Mouse (Mus musculus) adrenal gland, postnatal 10 days (tissue): ENCODE measurements at regions not wholly inside any gene's neighbourhood (a gene's known extent, or its start where the extent isn't known, plus 50 kb on each side); places are given as distances from the start of the nearest gene placed in this dataset.
A peak's percentile ranks its signal among the peaks of the same experiment; 100 is the strongest.

Source experiments
- DNase-seq: peaks from one replicate; pipeline ENCODE4 v3.0.0; 2021; ENCODE audit warnings: mixed read lengths

DNA sequence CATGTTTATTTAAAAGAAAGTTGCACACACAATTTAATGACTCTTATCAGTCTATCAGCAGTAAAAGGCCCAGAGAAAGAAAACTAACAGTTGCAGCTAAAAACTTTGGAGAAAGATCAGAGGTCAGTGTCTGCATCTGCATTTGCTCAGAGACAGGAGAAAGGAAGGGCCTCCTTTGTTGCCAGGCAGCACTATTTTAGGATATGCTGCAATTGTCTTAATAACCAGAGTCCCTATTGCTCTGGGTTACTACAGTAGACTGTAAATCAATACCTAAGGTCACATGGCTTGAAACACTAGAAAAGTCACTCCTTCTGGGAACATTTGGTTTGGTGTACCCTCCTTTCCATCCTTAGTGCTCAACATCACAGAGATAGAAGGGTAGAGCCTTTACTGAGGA is 175.7 kb downstream of the Hdgfl1 start:
- no peak for DNase-seq

DNA sequence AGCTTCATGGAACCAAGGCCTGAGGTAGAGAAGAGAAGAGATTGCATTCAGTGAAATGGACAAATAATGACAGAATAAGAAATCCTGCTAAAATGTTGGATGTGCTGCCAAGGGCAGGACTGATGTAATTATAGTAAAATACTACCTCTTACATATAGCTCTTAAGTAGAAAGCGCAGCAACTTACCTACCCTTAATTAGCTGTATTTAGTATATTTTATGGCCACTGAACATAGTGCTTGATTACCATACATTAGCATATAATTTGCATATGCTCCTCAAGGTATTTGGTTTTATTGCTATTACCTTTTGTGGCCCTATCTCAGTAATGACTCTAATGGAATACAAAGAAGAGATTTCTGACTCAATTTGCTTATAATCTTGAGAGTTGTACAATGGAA is 176.2 kb downstream of the Hdgfl1 start:
- no peak for DNase-seq

DNA sequence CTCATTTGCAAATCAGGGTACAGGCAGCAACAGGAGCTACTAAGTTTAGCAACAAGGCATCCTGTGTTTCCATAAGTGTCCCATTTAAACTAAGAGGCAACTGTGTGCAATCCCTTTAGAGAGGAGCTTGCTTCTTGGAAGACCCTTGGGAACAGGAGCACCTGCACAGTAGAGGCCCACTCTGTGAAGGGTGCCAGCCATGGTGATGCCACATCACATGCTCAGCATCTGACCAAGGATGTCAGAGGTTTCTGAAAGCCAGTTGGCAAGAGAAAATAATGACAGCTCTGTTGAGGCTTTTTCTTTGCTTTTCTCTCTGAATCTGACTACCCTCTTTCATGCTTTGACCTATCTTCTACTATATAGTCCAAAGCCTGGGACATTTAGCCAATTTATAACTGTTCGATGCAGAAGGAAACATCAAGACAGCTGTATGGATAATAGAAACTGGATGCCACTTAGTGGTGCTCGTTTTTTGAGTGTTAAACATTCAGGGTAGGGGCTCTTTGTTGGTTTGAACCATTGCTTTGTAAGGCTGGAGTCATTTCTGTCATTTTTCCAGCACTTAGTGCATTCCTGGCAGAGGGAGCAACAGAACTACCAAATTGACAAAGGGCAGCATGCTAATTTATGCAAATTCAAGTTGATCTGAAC is 193.9 kb downstream of the Hdgfl1 start:
- no peak for DNase-seq

DNA sequence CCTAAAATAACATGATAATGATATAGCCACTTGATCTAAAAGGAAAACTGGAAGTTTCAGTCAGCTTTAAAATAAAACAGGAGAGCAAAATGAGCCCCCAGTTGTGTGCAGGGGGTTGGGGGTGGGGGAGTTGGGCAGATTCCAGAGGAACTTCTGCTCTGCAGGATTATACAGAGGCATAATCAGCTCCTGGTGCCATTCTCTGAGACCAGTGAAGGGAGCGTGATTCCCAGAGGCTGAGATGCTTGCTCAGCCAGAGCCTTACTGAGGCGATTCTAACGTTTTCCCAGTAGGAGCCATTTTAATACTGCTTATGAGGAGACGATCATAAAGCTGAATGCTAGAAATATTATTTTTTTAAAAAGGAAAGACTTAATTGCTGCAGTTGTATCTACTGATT is 200.5 kb downstream of the Hdgfl1 start:
- DNase-seq = no peak

DNA sequence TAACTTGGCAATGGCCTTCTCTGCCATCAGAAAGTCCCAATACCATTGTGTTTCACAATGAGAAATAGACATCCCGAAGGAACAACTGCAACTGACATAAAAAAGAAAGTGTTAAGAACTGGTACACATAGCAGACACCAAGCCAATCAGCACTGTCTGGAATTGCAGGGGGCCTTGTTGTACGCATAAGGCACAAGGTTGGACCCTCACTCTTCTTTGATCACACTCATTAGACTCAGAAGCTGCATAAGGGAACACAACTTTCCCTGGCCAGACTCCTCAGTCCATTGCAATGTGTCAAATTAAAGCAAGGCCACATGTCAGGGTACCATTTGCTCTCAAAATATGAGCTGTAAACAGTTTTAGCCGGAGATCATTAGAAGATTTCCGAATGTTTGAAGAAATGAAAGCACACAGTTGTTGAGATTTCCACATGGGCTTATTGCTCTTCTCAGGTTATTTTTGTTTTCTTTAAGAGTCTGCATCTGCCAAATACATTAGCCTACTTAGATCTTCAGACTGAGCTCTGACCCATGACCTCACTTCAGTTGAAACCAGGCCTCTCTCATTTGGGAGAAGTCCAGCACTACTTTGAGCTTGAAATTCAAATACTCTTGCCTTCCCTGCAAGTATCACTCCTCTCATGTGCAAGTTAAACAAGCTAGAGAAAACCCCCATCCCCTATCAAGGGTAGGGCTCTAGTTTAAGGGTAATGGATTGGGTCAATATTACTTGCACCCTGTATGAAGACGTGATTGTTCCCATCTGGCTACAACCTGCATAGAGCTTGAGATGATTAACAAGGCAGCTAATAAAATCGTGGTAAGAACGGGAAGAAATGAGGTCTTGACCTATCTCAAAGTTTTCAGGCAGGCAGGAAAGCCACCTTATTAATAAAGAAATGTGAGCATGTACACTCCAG is 204.8 kb downstream of the Hdgfl1 start:
- no peak for DNase-seq

DNA sequence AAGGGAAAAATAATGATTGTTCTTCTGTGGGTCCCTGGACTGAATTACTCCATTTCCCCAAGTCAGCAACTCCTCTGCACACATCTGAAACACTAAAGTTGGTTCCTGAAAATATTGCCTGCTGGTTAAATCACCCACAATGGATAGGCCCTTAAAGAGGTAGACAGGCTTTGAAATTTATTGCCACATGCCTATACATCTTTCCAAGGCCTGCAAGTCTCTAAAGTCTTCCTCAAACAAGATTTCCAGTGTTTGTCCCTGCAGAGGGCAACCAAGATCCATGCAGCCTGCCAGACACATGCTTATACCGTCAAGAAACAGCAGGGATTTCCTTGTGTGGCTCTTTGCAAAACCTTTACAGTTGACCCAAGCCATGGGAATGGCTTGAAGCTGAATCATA is 211.6 kb downstream of the Hdgfl1 start:
- DNase-seq = peak; percentile 3

DNA sequence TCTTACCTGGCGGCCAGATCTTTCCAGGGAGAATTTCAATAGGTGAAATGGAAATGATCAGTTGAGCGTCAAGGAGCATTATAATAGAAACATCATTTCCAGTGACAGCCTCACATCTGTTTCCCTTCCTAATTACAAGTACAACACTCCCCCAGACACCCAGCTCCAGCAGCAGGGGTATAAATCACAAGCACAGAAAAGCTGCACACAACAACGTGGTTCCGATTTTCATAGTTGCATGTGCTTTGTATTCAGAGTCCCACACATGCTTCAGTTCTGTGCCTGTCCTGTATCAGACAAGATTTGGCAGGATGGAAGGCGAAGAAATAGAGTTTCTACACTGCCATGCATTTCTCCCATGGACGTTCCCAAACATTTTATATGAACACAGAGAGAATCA is 215.7 kb downstream of the Hdgfl1 start:
- DNase-seq = no peak

DNA sequence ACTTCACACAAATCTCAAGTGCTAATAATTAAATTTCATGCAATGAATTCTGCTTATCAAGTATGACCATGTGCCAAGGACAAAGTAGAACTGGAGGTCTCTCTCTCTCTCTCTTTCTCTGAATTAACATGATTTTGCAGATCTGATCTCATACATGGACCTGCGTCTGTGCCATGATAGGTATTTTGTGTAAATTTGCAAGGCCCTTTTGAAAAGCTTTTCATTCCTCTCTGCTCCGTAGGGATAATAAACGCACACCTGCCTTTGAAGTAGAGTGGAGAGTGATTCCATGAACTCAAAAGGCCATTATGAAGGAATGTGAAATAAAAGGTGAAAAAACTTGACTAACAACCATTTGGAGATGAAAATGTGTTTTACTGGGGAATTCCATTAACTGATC is 217.8 kb downstream of the Hdgfl1 start:
- DNase-seq = no peak

DNA sequence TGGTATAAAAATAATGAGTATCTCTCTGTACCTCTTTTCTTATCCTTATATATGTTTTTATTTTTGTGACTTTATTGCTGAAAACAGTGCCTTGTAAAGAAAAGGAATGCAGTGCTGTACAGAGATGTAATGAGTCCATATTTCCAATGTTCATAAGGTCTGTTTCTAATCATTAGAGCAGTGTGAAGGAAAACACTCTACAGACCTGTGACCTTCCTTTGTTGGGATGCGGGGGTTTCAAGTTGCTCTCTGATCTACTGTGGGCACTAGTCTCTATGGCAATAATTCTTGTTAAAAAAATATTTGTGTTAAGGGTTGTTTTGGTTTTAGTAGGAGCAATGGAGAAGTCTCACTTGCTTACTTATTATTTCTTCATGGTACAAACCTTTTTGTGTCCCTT is 231.0 kb downstream of the Hdgfl1 start:
- DNase-seq = no peak

DNA sequence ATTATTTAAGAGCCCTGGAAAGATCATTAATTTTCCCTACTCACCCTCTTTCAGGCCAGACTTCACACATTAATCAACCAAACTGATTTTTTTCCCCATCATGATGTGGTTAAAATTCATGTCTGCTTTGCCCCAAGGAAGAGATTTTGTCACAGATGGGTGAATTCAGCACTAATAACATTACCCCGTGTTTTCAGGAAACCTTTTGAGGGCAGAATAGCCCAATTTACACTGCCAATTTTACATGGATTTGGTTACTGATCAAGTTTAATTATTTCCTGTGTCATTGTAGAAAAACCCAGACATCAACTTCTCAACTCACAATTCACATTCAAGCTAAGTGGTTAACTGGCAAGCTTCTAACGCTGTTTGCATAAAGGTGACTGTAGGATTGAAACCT is 233.4 kb downstream of the Hdgfl1 start:
- DNase-seq = no peak

DNA sequence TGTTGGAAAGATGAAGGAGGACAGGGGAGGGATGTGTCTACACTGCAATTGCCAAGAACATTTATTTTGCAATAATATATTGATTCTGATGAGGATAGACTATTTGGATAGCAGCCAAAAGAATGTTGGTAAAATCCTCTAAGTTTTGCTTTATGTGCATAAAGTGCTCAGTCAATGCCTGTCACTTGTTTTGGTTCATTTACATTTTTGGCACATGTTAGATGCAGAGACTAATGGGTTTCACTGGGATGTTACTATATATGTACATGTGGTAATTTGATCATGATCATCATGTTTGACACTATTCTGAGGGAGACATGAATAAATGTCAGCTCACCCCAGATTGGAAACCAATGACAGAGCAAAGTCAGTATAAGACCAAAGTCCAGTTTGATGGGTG is 237.2 kb downstream of the Hdgfl1 start:
- no peak for DNase-seq

DNA sequence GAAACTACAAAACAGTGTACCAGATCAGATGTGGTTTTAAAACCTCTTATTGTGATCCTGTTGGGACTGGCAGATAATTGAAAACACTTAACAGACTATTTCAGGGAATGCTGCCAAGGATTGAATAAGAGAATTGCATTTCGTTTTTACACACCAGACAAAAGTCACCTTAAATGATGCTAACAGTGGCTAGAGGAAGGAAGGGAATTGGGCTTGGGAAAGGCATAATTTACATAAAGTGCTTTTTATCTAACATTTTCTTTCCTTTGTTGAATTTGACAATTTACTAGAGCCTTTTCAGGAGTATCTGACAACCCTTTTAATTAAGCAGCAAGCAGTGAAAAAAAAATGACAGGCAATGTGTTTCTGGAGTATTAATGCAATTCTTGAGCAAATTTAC is 250.9 kb downstream of the Hdgfl1 start:
- no peak for DNase-seq

DNA sequence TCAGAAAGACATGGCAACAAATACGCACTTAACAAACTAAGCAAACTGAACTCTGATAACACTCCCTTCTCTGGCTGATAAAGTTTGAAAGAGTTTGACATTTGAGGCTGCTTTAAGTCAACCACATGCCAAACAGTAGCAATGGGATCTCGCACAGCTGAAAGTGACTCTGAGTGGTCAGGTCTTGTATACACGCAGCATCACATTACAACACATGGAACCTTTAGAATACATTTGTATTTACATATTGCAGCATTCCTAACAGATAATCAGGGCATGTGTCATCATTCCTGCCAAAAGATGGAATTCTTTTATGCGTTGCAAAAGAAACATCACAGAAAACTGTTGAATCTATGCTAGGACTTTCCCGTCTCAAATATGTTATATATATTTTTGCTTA is 251.5 kb downstream of the Hdgfl1 start:
- DNase-seq = no peak

DNA sequence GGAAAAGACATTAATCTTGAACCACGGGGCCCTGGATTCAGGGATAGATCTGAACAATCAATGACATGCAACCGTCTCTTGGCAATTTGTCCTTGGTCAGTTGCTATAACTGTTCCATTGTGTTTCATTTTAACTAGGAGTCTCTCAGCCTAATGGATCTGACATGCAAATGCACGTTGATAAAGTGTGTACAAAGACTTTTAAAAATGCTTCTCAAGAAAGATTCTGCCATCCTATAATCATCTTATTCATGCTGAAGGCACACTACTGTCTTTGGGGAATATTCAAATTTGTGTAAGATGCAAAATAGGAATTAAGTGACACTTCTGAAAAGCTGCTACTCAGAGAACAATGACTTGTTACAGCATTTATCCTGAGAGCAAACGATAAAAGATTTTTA is 252.3 kb downstream of the Hdgfl1 start:
- DNase-seq = no peak

DNA sequence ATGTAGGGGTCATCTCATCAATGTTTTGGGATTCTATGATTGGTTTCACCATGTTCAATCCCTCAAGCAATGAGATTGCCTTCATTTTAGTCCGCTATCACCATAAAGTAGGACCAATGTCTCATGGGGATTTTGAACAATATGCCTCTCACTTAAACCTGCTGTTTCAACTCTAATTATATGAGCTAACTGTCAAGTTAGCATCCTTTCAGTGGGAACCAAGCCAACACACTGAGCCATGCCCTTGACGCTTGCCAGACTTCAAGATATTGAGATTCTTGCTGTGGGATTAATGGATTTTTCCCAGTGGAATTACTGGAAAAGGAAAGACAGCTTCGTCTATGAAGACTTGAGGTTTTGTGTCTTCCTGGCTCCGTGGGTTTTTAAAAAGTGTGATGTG is 259.5 kb downstream of the Hdgfl1 start:
- no peak for DNase-seq

DNA sequence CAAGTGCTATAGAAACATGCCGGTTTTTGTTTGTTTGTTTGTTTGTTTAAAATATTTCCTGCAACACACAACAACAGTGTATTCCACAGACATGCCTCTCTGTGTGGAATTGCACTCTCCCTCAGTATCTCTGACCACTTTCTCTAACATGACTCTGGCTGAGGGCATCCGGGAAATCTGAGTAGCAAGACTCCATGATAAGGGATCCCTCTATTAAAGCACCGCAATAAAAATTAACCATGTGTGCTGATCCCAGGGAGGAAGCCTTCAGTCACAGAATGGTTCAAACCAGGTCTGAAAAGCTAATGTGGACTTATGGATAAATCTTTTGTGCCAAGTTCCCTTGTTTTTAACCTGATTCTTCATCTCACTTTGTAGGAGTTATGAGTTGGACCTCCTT is 260.1 kb downstream of the Hdgfl1 start:
- DNase-seq = no peak

DNA sequence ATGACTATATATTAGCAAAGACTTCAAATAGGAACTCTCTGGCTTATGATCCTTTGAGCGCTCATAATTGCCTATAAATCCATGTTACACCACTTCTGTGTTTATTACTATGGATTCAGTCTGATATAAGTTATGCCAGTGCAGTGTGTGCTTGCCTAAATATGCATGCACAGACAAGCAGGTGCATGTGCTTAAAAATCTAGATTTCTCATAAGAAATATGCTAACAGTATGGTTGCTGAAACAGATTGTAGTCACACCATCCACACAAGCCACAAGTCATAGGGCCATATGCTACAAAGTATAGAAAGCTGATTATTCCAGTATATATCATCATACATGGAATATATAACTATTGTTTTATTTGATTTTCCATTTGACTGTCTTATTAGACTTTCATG is 266.2 kb downstream of the Hdgfl1 start:
- DNase-seq = no peak

DNA sequence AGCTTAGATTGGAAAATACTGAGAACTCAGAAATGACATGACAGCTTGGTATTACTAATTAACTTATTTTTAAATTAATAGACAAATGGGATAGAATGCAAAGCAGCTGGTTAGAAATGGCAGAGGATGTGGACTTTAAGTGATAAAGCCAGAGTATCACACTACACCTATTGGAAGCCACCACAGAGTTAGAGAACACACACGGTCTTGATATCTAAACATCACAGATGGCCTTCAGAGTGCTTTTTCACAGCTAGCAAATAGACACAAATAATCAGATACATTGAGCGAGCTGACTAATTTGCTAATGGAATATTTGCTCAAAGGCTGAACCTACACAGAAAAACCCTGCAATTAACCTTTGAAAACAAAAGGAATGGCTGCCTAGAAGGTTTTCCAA is 272.9 kb downstream of the Hdgfl1 start:
- no peak for DNase-seq

DNA sequence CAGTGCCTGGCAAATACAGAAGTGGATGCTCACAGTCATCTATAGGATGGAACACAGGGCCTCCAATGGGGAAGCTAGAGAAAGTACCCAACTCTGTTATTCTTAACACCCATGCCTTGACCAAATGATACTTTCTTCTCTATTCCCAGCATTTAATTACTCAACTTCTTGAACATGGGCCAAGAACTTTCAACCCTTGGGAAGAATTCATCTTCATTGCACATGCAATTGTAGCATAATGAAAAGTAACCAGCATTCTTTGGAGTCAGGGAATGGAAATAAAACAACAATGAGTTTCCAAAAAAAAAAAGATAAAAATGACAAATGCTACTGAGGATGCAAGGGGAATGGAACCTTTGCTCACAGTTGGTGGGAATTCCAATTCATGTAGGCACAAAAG is 274.1 kb downstream of the Hdgfl1 start:
- DNase-seq = no peak

DNA sequence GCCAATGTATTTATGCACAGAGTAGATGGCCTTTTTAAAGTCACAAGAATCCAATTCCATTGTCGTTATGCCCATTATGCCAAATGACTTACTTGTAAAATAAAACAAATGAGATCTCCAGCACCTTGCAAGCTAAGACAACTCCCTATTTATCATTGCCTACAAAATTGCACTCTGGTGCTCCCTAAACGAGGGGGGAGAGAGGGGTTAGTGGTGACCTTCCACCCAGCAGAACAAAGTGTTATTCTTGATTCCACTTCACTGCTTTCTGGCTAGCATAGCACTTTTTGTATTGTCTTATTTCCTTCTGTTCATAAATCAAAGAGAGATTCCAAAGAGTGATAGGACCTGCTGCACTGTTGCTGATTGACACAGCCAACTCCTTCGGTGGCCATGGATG is 300.6 kb downstream of the Hdgfl1 start:
- no peak for DNase-seq

DNA sequence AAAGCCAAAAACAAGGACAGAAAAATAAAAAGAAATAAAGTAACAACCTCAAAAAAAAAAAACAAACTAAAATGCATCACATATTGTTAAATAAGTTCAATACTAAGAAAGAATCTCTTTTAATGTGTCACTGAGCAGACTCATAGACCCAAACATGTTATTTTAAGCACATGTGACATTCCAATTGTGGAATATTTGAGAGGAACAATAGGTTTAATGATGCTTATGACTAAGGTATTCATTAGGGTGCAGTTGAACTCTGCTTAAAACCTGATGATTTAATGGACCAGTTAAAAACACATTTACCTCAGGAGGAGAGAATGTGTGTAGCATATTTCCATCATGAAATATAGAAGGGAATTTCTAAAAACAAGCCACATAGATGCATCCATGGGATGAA is 302.4 kb downstream of the Hdgfl1 start:
- DNase-seq = no peak

DNA sequence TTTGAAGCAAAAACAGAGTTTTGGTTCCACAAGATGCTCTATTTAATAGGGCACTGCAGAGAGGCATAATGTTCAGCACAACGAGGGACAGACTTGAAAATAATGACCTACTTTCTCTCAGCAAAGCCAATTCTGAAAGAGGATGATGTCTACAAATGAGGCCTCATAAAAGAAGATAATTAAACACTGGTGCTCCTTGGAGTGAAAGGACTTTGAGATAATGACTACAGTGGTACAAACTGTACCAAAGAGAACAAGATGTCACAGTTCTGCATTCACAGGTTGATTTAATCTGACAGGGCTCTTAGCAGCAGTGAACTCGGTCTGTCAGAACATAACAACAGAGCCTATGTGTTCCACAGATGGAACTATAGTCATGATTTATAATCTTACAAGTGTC is 305.4 kb downstream of the Hdgfl1 start:
- DNase-seq = no peak

DNA sequence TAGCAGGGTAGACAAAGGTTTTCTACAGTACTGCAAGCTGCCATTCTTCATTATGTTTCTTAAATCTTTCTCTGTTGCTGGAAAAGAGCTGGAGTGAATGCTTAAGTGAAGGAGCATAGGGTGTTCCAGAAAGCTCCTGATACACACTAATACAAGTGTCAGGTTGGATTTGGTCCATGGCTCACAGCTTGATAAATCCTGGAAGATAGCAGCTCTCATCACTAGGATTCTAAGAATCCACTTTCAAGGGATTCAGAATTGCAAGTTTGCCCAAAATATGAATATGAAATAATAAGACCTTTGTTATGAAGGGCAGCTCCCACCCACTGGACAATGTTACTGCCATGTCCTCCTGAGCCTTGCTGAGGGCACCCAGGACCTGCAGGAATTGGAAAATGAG is 305.9 kb downstream of the Hdgfl1 start:
- no peak for DNase-seq
